ENCODE assay signal across 26 mouse cellular contexts in genomic region chr6:8506631-8507030, GRCm38 (mm10). TPM values are rescaled to one million over a fixed set of nuclear protein-coding genes. Genes with fewer than 3 reads are reported as not detected.
DNase-seq lines count a peak whose midpoint lies in the region; ATAC-seq and TF ChIP-seq lines count a peak whose summit lies in the region.
"Had no signal": no experiment of that assay in that cellular context is flagged by ENCODE, and none has a peak within 500 bp of the region (broad histone marks: within the 10 kb centered on the region; RNA-seq: fewer than 3 reads in every experiment).

No protein-coding gene starts in this region.

- no peak for TF ChIP-seq RAD21 in CH12.LX (IDR thresholded peaks at IDR 0.05; ENCODE audit: low read depth, low read length)

- peaks cover 3% of the 10 kb centered on the region; the same call in 1 of the 2 replicates for H3K79me2 ChIP-seq in liver, adult 2 months (ENCODE audit: control insufficient read depth, insufficient read depth, low read length)
- H3K79me2 ChIP-seq in CH12.LX (replicated peaks; ENCODE audit: control insufficient read depth, extremely low read depth, insufficient read depth, poor library complexity, severe bottlenecking) = peaks cover 19% of the 10 kb centered on the region

- TF ChIP-seq POLR2A in liver, adult 2 months (IDR thresholded peaks at IDR 0.05; ENCODE audit: extremely low read depth, insufficient read depth, low read length) = no peak
- no peak for TF ChIP-seq POLR2A in CH12.LX (IDR thresholded peaks at IDR 0.05; ENCODE audit: low read depth, low read length)
- no peak for TF ChIP-seq POLR2A in small intestine, adult 2 months (IDR thresholded peaks at IDR 0.05; ENCODE audit: low read depth, low read length)

- peaks cover 7% of the 10 kb centered on the region; the same call in 1 of the 2 replicates for H3K4me1 ChIP-seq in liver, adult 2 months (ENCODE audit: control insufficient read depth, insufficient read depth, low read length)
- H3K4me1 ChIP-seq in liver, embryonic 11.5 days (replicated peaks; ENCODE audit: control insufficient read depth, insufficient read depth, low read length) = 0 out of 2 replicates have a peak, but pooled peaks cover 5% of the 10 kb centered on the region
- peaks cover 11 to 62% of the 10 kb centered on the region in 2 experiments for H3K4me1 ChIP-seq in CH12.LX (ENCODE audit: control insufficient read depth in 1 of 2, insufficient read depth in 2 of 2)
- peaks cover 10% of the 10 kb centered on the region; the same call in 1 of the 2 replicates for H3K4me1 ChIP-seq in intestine, embryonic 16.5 days (ENCODE audit: control insufficient read depth, insufficient read depth, low read length)
- H3K4me1 ChIP-seq in small intestine, adult 2 months (ENCODE audit: control insufficient read depth, insufficient read depth, insufficient read length, low read length) = peaks cover 5% of the 10 kb centered on the region; the same call in 1 of the 2 replicates

- no peak for ATAC-seq in liver, embryonic 11.5 days (replicated peaks; ENCODE audit: low FRiP score)
- ATAC-seq in intestine, embryonic 16.5 days = peak; percentile 56
- ATAC-seq: forebrain, embryonic 15.5 days; Patski had no signal

- DNase-seq in liver, adult 2 months (ENCODE audit: extremely low read depth, low read depth, low spot score) = peak; percentile 76
- DNase-seq in liver, embryonic 11.5 days (ENCODE audit: low spot score) = no peak
- DNase-seq in CH12.LX (ENCODE audit: extremely low read depth) = no peak
- no peak for DNase-seq in frontal cortex, postnatal 10 days (ENCODE audit: low spot score in 2 of 2)
- no peak for DNase-seq in thymus, postnatal 4 days
- DNase-seq: adrenal gland, adult 2 months; adrenal gland, postnatal 25 days; cerebellum, adult 11-12 months; cerebellum, adult 8-10 months; cerebellum, postnatal 10 days; cerebellum, postnatal 36 days; embryo, embryonic 11 days; gastrocnemius, postnatal 14 days; heart, adult 11 months had no signal

- no peak for TF ChIP-seq CTCF in liver, adult 2 months (IDR thresholded peaks at IDR 0.05; ENCODE audit: low read depth, low read length)
- TF ChIP-seq CTCF in CH12.LX (conservative IDR thresholded peaks at IDR 0.05 in 1 of 2, IDR thresholded peaks at IDR 0.05 in 1 of 2; ENCODE audit: low read depth in 2 of 2, low read length in 2 of 2) = no peak
- no peak for TF ChIP-seq CTCF in small intestine, adult 2 months (IDR thresholded peaks at IDR 0.05; ENCODE audit: extremely low read depth, insufficient read length, insufficient replicate concordance, low read depth, low read length)

- TF ChIP-seq EP300 in CH12.LX (IDR thresholded peaks at IDR 0.05; ENCODE audit: low read length) = no peak

- H3K9me3 ChIP-seq in liver, embryonic 11.5 days (ENCODE audit: control insufficient read depth, low read length) = no peaks in the 10 kb centered on the region
- no peaks in the 10 kb centered on the region for H3K9me3 ChIP-seq in CH12.LX (replicated peaks; ENCODE audit: low read length)
- H3K9me3 ChIP-seq in intestine, embryonic 16.5 days (ENCODE audit: control insufficient read depth, low read length) = no peaks in the 10 kb centered on the region
- H3K9me3 ChIP-seq: embryonic facial prominence, embryonic 10.5 days; embryonic facial prominence, embryonic 13.5 days; forebrain, embryonic 12.5 days; forebrain, embryonic 15.5 days; G1E; hindbrain, embryonic 12.5 days; hindbrain, embryonic 15.5 days had no signal

- H3K4me2 ChIP-seq in liver, embryonic 11.5 days = no peak overlapping the region
- peak overlapping the region; percentile 38; the same call in 1 of the 2 replicates for H3K4me2 ChIP-seq in CH12.LX (ENCODE audit: insufficient read depth, low read depth, poor library complexity, severe bottlenecking)
- no peak overlapping the region for H3K4me2 ChIP-seq in intestine, embryonic 16.5 days (ENCODE audit: low read depth, low read length)
- H3K4me2 ChIP-seq: embryonic facial prominence, embryonic 13.5 days; forebrain, embryonic 12.5 days; forebrain, embryonic 15.5 days; heart, embryonic 11.5 days; hindbrain, embryonic 12.5 days; hindbrain, embryonic 15.5 days had no signal

- no peak overlapping the region for H3K4me3 ChIP-seq in liver, adult 2 months (ENCODE audit: insufficient read depth, low read depth, low read length)
- no peak overlapping the region for H3K4me3 ChIP-seq in liver, embryonic 11.5 days (ENCODE audit: low read depth, low read length)
- no peak overlapping the region for H3K4me3 ChIP-seq in CH12.LX (replicated peaks in 1 of 3; ENCODE audit: low read depth in 2 of 3, low read length in 2 of 3, poor library complexity in 1 of 3)
- H3K4me3 ChIP-seq in intestine, embryonic 16.5 days (ENCODE audit: low read length) = no peak overlapping the region
- no peak overlapping the region for H3K4me3 ChIP-seq in small intestine, adult 2 months (ENCODE audit: low read depth, low read length)
- H3K4me3 ChIP-seq: embryonic facial prominence, embryonic 10.5 days; embryonic facial prominence, embryonic 13.5 days; erythroblast, embryonic 14.5 days; forebrain, embryonic 12.5 days; forebrain, embryonic 15.5 days; hindbrain, embryonic 12.5 days; hindbrain, embryonic 15.5 days had no signal

- dilution Hi-C loops in CH12.LX (cut with MboI; ENCODE audit: extremely low pct_ligation_motif_present, extremely low pct_unique_long_range_greater_than_20kb, low sequenced_read_pairs) = no loop called here

- H3K9ac ChIP-seq in liver, adult 2 months (ENCODE audit: low read depth, low read length) = no peak overlapping the region
- no peak overlapping the region for H3K9ac ChIP-seq in liver, embryonic 11.5 days (ENCODE audit: low read depth, low read length)
- H3K9ac ChIP-seq in CH12.LX (ENCODE audit: insufficient read depth, low read depth) = no peak overlapping the region
- H3K9ac ChIP-seq in intestine, embryonic 16.5 days (ENCODE audit: low read depth, low read length) = no peak overlapping the region
- H3K9ac ChIP-seq: embryonic facial prominence, embryonic 13.5 days; forebrain, embryonic 12.5 days; forebrain, embryonic 15.5 days; hindbrain, embryonic 12.5 days; hindbrain, embryonic 15.5 days had no signal

- H3K27ac ChIP-seq in liver, adult 2 months (replicated peaks; ENCODE audit: insufficient read depth, low read depth, low read length) = no peak overlapping the region
- H3K27ac ChIP-seq in liver, embryonic 11.5 days (ENCODE audit: low read depth, low read length) = no peak overlapping the region
- no peak overlapping the region for H3K27ac ChIP-seq in CH12.LX (ENCODE audit: insufficient read depth, low read depth)
- no peak overlapping the region for H3K27ac ChIP-seq in intestine, embryonic 16.5 days (ENCODE audit: low read length)
- peak overlapping the region; percentile 81 for H3K27ac ChIP-seq in small intestine, adult 2 months (ENCODE audit: insufficient read depth, low read depth, low read length)
- H3K27ac ChIP-seq: embryonic facial prominence, embryonic 10.5 days; embryonic facial prominence, embryonic 13.5 days; forebrain, embryonic 12.5 days; forebrain, embryonic 15.5 days; hindbrain, embryonic 12.5 days; hindbrain, embryonic 15.5 days had no signal

- no peaks in the 10 kb centered on the region for H3K36me3 ChIP-seq in liver, adult 2 months (ENCODE audit: control insufficient read depth, insufficient read depth, low read length)
- no peaks in the 10 kb centered on the region for H3K36me3 ChIP-seq in liver, embryonic 11.5 days (ENCODE audit: control insufficient read depth, insufficient read depth, low read length)
- H3K36me3 ChIP-seq in CH12.LX (replicated peaks in 1 of 2; ENCODE audit: control insufficient read depth in 1 of 2, insufficient read depth in 1 of 2, low read length in 1 of 2) = no peaks in the 10 kb centered on the region
- H3K36me3 ChIP-seq in intestine, embryonic 16.5 days (ENCODE audit: control insufficient read depth, insufficient read depth, low read length) = no peaks in the 10 kb centered on the region
- H3K36me3 ChIP-seq in small intestine, adult 2 months (ENCODE audit: control insufficient read depth, insufficient read depth, low read length) = no peaks in the 10 kb centered on the region
- H3K36me3 ChIP-seq: embryonic facial prominence, embryonic 10.5 days; embryonic facial prominence, embryonic 13.5 days; forebrain, embryonic 12.5 days; forebrain, embryonic 15.5 days; hindbrain, embryonic 12.5 days; hindbrain, embryonic 15.5 days had no signal

- H3K27me3 ChIP-seq in liver, adult 2 months (ENCODE audit: control insufficient read depth, insufficient read depth, low read length) = no peaks in the 10 kb centered on the region
- no peaks in the 10 kb centered on the region for H3K27me3 ChIP-seq in liver, embryonic 11.5 days (replicated peaks; ENCODE audit: control insufficient read depth, insufficient read depth, low read length)
- no peaks in the 10 kb centered on the region for H3K27me3 ChIP-seq in CH12.LX (replicated peaks)
- H3K27me3 ChIP-seq in intestine, embryonic 16.5 days (replicated peaks; ENCODE audit: control insufficient read depth, insufficient read depth, low read length) = no peaks in the 10 kb centered on the region
- no peaks in the 10 kb centered on the region for H3K27me3 ChIP-seq in small intestine, adult 2 months (ENCODE audit: control insufficient read depth, insufficient read depth, low read length)
- H3K27me3 ChIP-seq: embryonic facial prominence, embryonic 13.5 days; forebrain, embryonic 12.5 days; forebrain, embryonic 15.5 days; hindbrain, embryonic 12.5 days; hindbrain, embryonic 15.5 days; Patski had no signal

- in situ Hi-C loops in CH12.LX (cut with MboI; ENCODE audit: low pct_ligation_motif_present, low pct_unique_long_range_greater_than_20kb, low sequenced_read_pairs) = loop anchor here (10.0 kb wide), 1 partner anchor 152 kb away; no protein-coding TSS in a partner anchor

TF ChIP-seq in CH12.LX, 34 proteins besides CTCF, POLR2A, EP300 and RAD21 (continues in another document):
- TF ChIP-seq CHD1 (IDR thresholded peaks at IDR 0.05; ENCODE audit: low read depth, low read length) (no peak), TCF12 (IDR thresholded peaks at IDR 0.05; ENCODE audit: low read depth, low read length) (no peak), E2F4 (IDR thresholded peaks at IDR 0.05; ENCODE audit: insufficient replicate concordance, low read depth, low read length) (no peak), USF1 (IDR thresholded peaks at IDR 0.05; ENCODE audit: low read depth, low read length) (no peak), MXI1 (IDR thresholded peaks at IDR 0.05; ENCODE audit: low read depth, low read length) (no peak), SMC3 (IDR thresholded peaks at IDR 0.05; ENCODE audit: low read depth, low read length) (no peak), UBTF (IDR thresholded peaks at IDR 0.05; ENCODE audit: low read depth, low read length) (no peak), MAX (IDR thresholded peaks at IDR 0.05; ENCODE audit: low read length) (no peak)

RNA-seq across cellular contexts. Expression of gene Glcci1, which starts 2.8 kb away (rescaled TPM):
- total RNA-seq in liver, adult 2 months (2014; rRNA removed) = 2.1 and 3.2 TPM in 2 replicates
- 1.5 and 2.6 TPM in 2 replicates for polyA plus RNA-seq in liver, adult 2 months (2012; rRNA removed)
- 3.8 and 3.9 TPM in 2 replicates for polyA plus RNA-seq in liver, embryonic 11.5 days (2014; fragmentation: Nextera tagmentation; extraction: Ambion mirVana)
- total RNA-seq in CH12.LX (2012; rRNA removed) (1.9 and 4.4 TPM in 2 replicates), CH12.LX (2014; rRNA removed) (2.4 and 2.5 TPM in 2 replicates)
- 3.5 and 4.8 TPM in 2 replicates for polyA plus RNA-seq in CH12.LX (2012; ENCODE audit: insufficient read length, low read depth)
- 1.9 and 2.3 TPM in 2 replicates for polyA plus RNA-seq in intestine, embryonic 16.5 days (2015; fragmentation: Nextera tagmentation; extraction: Ambion mirVana)
- 3.2 and 3.5 TPM in 2 replicates for polyA plus RNA-seq in small intestine, adult 2 months (2012; rRNA removed)
